Mouse (Mus musculus) c-Kit-negative CD71-positive TER-119-positive erythroid progenitor cells, embryonic 14.5 days (primary cell): Measurements from ENCODE around the gene Cdc34b.
"Not testable (repeated sequence)": the region's sequence is repeated elsewhere in the genome, so short reads cannot be mapped to it uniquely, and the experiment has no call there.

ENCODE experiments used
- DNase-seq: peaks from one replicate; pipeline ENCODE4 v3.0.0-alpha.2; 2013; ENCODE audit warnings: low read depth, low spot score

Cdc34b gene

GRCm38 (mm10) chr11:94741732-94742272, at the start of gene Cdc34b:
TSS of gene Cdc34b (plus strand) at chr11:94741782.
- DNase-seq, result no peak

DNA sequence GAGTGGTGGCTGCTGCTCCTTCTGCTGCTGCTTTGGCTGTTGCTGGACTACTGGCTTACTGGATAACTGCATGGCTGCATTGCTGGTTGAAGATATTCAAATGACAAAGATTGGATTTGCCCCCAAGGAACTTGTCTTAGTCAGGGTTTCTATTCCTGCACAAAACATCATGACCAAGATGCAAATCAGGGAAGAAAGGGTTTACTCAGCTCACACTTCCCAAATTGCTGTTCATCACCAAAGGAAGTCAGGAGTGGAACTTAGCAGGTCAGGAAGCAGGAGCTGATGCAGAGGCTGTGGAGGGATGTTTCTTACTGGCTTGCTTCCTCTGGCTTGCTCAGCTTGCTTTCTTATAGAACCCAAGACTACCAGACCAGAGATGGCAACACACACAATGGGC, 49.1 kb upstream of the Cdc34b start:
- not testable (repeated sequence) for DNase-seq

- DNase-seq, result no peak
Measured at GRCm38 (mm10) chr11:94695508-94695907, 46.1 kb upstream of the Cdc34b start.

DNA sequence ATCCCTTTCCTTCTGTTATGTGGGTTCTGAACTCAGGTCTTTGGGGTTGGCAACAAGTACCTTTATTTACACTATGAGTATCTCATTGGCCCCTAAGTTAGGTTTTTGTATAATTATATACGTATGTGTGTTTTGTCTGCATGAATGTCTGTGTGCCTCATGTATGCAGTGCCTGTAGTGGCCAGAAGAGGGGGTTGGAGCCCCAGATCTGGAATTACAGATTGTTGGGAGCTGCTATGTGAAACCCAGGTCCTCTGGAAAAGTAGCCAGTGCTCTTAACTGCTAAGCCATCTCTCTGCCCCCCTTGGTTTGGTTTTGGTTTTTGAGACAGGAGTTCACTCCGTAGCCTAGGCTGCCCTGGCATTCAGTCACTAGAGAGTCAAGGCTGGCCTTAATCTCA, 44.4 kb upstream of the Cdc34b start:
- DNase-seq, result no peak

GRCm38 (mm10) chr11:94697703-94698464, 43.7 kb upstream of the Cdc34b start:
- DNase-seq, result no peak

- DNase-seq, result no peak
Measured at GRCm38 (mm10) chr11:94699399-94699798, 42.2 kb upstream of the Cdc34b start.

- no peak for DNase-seq
Measured at GRCm38 (mm10) chr11:94701401-94702215, 40.0 kb upstream of the Cdc34b start.

DNA sequence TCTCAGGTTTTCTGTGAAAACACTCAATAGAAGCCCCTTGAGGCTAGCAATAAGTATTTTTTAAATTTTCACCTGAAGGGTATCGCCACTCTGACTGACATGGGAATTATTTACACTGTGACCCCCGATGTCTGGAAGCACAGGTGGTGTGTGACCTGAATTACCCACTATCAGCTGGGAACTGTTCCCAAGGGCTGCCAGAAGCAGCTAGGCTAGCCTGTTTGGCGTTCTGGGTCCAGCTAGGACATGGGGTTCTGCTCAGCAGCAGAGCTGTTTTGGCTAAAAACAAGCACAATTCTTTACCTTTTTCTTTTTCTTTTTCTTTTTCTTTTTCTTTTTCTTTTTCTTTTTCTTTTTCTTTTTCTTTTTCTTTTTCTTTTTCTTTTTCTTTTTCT, 39.4 kb upstream of the Cdc34b start:
- DNase-seq, result no peak

DNA sequence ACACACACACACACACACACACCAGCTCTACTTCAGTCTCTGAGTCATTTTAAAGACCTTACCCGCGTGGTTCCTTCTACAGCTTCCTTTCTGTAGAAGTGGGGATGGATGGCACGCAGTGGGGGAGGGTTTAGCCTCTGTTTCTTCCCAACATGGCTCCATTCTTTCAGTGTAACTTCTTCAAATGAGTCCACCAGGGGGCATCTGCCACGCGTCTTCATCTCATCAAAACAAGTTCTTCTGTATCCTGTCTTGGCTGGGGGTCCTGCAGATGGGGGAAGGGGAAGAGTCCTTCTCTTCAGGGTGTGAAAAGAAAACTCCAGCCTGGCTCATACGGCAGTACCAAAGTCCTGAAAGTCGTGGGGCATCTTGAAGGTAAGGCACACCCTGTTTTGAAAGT, 37.6 kb upstream of the Cdc34b start:
- DNase-seq, result no peak

DNA sequence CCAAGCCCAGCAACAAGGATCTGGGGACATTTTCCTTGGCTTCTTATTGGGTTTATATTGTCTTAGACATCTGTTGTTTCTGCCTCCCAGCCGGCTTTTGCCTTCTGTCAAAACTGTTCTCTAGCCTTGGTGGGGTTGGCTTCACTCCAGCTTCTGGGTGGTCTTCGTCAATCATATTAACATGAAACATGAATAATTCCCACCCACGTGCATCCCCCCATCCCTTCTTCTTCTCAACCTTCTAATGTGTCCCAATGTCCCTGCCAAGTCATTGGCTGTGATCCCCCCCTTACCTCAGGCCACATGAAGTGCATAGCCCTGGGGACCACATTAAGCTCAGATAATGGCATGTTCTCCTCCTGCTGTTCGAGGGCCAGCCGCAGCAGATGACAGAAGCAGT, 37.1 kb upstream of the Cdc34b start, which contains the start of gene Gm11541:
Gene Gm11541, minus strand, starts transcription at position 28 of the 400 bp plus-strand sequence.
- DNase-seq, result no peak

- DNase-seq, result no peak
Measured at GRCm38 (mm10) chr11:94713246-94713860, 28.2 kb upstream of the Cdc34b start.

GRCm38 (mm10) chr11:94715622-94716021, 26.0 kb upstream of the Cdc34b start:
- DNase-seq, result no peak

DNA sequence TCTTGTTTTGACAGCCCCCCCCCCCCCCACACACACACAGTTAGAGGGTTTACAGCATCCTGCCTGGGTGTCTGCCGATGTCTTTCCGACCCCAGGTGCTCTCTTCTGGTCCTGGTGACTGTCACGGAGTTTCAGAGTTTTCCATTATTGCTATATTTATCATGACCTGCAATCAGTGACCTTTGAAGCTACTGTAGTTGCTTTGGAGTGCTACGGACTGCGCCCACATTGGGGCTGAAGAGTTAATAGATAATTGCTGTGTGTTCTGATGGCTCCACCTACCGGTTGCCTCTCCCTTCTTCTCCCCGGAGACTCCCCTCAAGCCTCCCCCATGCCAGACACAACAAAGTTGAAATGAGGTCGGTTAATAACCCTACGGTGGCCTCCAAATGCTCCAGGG, 24.8 kb upstream of the Cdc34b start:
- DNase-seq, result no peak

DNA sequence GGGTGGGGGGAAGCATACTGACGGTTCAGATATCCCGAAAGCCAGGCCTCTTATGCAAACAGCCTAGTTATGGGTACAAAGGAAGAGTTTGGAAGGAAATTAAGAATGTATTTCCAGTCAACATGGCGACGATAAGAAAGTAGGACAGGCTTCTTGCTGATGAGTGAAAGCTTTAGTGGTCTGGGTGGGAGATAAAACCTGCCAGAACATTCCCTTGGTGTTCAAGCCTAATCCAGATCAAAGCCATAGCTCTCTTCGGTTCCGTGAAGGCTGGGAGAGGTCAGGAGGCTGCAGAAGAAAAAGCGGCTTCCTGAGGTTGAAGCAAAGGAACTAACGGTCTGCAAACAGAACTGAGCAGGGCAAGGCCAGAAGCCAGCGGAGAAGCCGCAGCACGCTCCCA, 24.3 kb upstream of the Cdc34b start:
- no peak for DNase-seq

DNA sequence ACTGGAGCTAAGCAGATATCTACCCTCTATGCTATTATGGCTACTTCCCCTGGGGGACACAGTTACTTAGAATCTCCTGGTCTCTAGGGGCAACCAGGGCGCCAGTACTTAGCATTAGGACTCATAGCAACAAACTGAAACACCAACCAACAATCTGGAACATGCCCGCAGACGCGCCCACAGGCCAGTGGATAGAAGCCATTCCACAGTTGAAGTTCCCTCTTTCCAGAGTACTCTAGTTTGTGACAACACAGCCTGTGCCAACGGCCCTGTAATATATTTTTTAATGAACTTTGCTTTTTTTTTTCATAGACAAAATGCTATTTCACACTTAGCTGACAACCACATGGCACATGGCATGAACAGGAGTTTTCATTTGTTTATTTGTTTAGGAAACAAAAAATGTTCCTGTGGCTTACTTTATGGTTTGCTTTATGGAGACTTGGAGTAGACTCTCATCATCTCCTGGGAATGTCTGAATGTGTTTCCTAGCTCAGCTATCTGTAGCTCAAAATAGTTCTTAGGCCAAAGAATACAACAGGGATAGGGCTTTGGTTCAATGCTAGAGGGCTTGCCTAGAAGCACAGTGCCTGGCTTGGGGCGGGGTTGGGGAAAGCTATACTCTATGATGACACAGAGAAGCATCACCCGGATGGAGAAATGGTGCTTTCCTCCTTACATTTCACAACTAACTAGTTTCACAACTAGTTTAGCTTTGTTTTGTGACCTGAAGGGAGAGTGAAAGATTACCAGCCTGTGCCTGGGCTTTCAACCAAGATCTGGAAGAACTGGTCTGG, 23.3 kb upstream of the Cdc34b start:
- DNase-seq, result no peak

- no peak for DNase-seq
Measured at GRCm38 (mm10) chr11:94719216-94719615, 22.4 kb upstream of the Cdc34b start.

- DNase-seq, result no peak
Measured at GRCm38 (mm10) chr11:94727306-94727705, 14.3 kb upstream of the Cdc34b start.

DNA sequence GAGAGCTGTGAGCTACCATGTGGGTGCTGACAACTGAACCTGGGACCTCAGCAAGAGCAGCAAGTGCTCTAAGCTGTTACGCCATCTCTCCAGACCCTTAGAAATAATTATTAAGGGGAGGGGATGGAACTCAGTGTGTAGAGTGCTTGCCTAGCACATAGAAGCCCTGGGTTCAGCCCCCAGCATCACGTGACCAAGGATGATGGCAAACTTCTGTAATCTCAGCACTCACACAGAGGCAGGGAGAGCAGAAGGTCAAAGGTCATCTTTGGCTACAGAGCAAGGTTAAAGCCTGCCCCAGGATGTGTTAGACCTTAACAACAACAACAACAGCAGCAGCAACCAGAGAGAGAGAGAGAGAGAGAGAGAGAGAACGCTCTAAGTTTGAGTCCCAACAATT, 13.0 kb upstream of the Cdc34b start:
- DNase-seq, result no peak

DNA sequence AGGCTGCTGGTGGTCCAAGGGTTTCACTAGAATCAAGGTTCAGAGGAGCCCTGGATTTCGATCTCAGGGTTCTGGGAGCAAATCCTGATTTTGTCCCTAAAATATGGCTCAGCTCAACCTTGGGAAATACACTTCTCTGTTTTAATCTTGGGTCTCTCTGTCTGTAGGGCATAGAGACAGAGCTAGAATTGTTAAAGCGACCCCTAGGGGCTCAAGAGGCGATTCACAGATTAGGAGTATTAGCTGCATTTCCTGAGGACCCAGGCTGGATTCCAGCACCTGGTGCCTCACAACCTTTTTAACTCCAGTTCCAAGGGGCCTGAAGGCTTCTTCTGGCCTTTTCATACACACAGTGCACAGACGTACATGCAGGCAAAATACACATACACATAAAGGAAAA, 12.0 kb upstream of the Cdc34b start:
- DNase-seq, result no peak

GRCm38 (mm10) chr11:94730261-94730660, 11.3 kb upstream of the Cdc34b start:
- peak; percentile 8 for DNase-seq

GRCm38 (mm10) chr11:94731229-94731628, 10.4 kb upstream of the Cdc34b start:
- DNase-seq, result no peak
